Mouse (Mus musculus) C2C12 (cell line): ENCODE measurements around the gene Cfap65.

ENCODE experiments used
- CEBPB ChIP-seq: IDR thresholded peaks from one replicate; pipeline ENCODE4 v1.6.1; 2011; ENCODE audit warnings: low read depth, mild to moderate bottlenecking, control low read depth, moderate library complexity
- CTCF ChIP-seq: IDR thresholded peaks from one replicate; pipeline ENCODE4 v1.5.1; 2011; ENCODE audit not compliant: control insufficient read depth, insufficient read depth, insufficient read length
- FOSL1 ChIP-seq: IDR thresholded peaks from one replicate; pipeline ENCODE4 v1.8.0; 2011; ENCODE audit warnings: mild to moderate bottlenecking, low read length; ENCODE audit not compliant: poor library complexity, insufficient read depth, severe bottlenecking
- MAX ChIP-seq: IDR thresholded peaks from one replicate; pipeline ENCODE4 v1.6.1; 2011; ENCODE audit warnings: mild to moderate bottlenecking, control low read depth
- MYOG ChIP-seq: IDR thresholded peaks from one replicate; pipeline ENCODE4 v1.6.1; 2011; ENCODE audit not compliant: control insufficient read depth, insufficient read length; ENCODE audit errors: extremely low read depth

GRCm38 (mm10) chr1:74880785-74881360, 54.5 kb downstream of the Cfap65 start:
- TF ChIP-seq FOSL1 (no peak), CTCF (peak; percentile 68), MAX (no peak), MYOG (no peak), CEBPB (no peak)
